Mouse (Mus musculus): ENCODE measurements around the gene Dhh. TPM values are rescaled to one million over a fixed set of nuclear protein-coding genes. Genes with fewer than 3 reads are reported as not detected.

The Dhh gene
- polyA plus RNA-seq (2021; fragmentation: Nextera tagmentation): 0.10 and 0.11 TPM in 2 replicates
- long read RNA-seq, experiment 1: 0 reads
- long read RNA-seq, experiment 2: 0 reads

GRCm38 (mm10) chr15:98897928-98898800 is at the start of gene Dhh:
Gene Dhh (minus strand): TSS chr15:98898540.

GRCm38 (mm10) chr15:98934217-98934839 is 36.0 kb upstream of the Dhh start, which contains the start of gene Tuba1b:
Gene Tuba1b (minus strand): TSS chr15:98934565.

GRCm38 (mm10) chr15:98917538-98918498 is 19.5 kb upstream of the Dhh start, which contains the start of gene Lmbr1l:
Gene Lmbr1l (minus strand): TSS chr15:98918231.

GRCm38 (mm10) chr15:98893940-98894745 is 4.2 kb downstream of the Dhh start, which contains the start of gene Rhebl1:
Gene Rhebl1 (minus strand): TSS chr15:98894540.

GRCm38 (mm10) chr15:98871070-98871915 is 27.0 kb downstream of the Dhh start, which contains the start of gene Kmt2d:
Gene Kmt2d (minus strand): TSS chr15:98871204.

Other genes starting within 250 kb of the Dhh start
- 21.4 and 22.1 TPM in 2 replicates for gene Ddx23, start 235.6 kb downstream of the Dhh start, polyA plus RNA-seq (2021; fragmentation: Nextera tagmentation)
- gene Rnd1, start 221.1 kb downstream of the Dhh start, polyA plus RNA-seq (2021; fragmentation: Nextera tagmentation): 18.2 and 20.5 TPM in 2 replicates
- gene Ccdc65, start 190.3 kb downstream of the Dhh start, polyA plus RNA-seq (2021; fragmentation: Nextera tagmentation): 8.6 and 9.4 TPM in 2 replicates
- gene Fkbp11, start 170.3 kb downstream of the Dhh start, polyA plus RNA-seq (2021; fragmentation: Nextera tagmentation): 3.7 and 4.3 TPM in 2 replicates
- gene Arf3, start 135.3 kb downstream of the Dhh start, polyA plus RNA-seq (2021; fragmentation: Nextera tagmentation): 83.7 and 260 TPM in 2 replicates
- 0.10 TPM in 1 of 2 replicates, not detected in the other for gene Wnt10b, start 120.4 kb downstream of the Dhh start, polyA plus RNA-seq (2021; fragmentation: Nextera tagmentation)
- 0.93 and 1.6 TPM in 2 replicates for gene Wnt1, start 108.7 kb downstream of the Dhh start, polyA plus RNA-seq (2021; fragmentation: Nextera tagmentation)
- 59.9 and 75.6 TPM in 2 replicates for gene Ddn, start 89.0 kb downstream of the Dhh start, polyA plus RNA-seq (2021; fragmentation: Nextera tagmentation)
- gene Prkag1, start 67.0 kb downstream of the Dhh start, polyA plus RNA-seq (2021; fragmentation: Nextera tagmentation): 67.4 and 70.2 TPM in 2 replicates
- 9.8 and 13.0 TPM in 2 replicates for gene Kmt2d, start 27.3 kb downstream of the Dhh start, polyA plus RNA-seq (2021; fragmentation: Nextera tagmentation)
- gene Rhebl1, start 4.0 kb downstream of the Dhh start, polyA plus RNA-seq (2021; fragmentation: Nextera tagmentation): 9.0 and 9.2 TPM in 2 replicates
- 1.4 and 1.8 TPM in 2 replicates for gene Lmbr1l, start 19.7 kb upstream of the Dhh start, polyA plus RNA-seq (2021; fragmentation: Nextera tagmentation)
- gene Tuba1b, start 36.0 kb upstream of the Dhh start, polyA plus RNA-seq (2021; fragmentation: Nextera tagmentation): 1,314 and 1,433 TPM in 2 replicates
- gene Gm49450, start 55.0 kb upstream of the Dhh start, polyA plus RNA-seq (2021; fragmentation: Nextera tagmentation): not detected in 2 replicates
- 2,725 and 3,450 TPM in 2 replicates for gene Tuba1a, start 55.2 kb upstream of the Dhh start, polyA plus RNA-seq (2021; fragmentation: Nextera tagmentation)
- gene Tuba1c, start 131.4 kb upstream of the Dhh start, polyA plus RNA-seq (2021; fragmentation: Nextera tagmentation): 2.0 and 2.2 TPM in 2 replicates
- 1.9 and 2.1 TPM in 2 replicates for gene Prph, start 156.6 kb upstream of the Dhh start, polyA plus RNA-seq (2021; fragmentation: Nextera tagmentation)
- 0.09 TPM in 1 of 2 replicates, not detected in the other for gene Troap, start 176.0 kb upstream of the Dhh start, polyA plus RNA-seq (2021; fragmentation: Nextera tagmentation)
- not detected in 2 replicates for gene C1ql4, start 189.3 kb upstream of the Dhh start, polyA plus RNA-seq (2021; fragmentation: Nextera tagmentation)
- gene Dnajc22, start 194.6 kb upstream of the Dhh start, polyA plus RNA-seq (2021; fragmentation: Nextera tagmentation): 0.32 TPM in 1 of 2 replicates, not detected in the other
- gene Spats2, start 227.4 kb upstream of the Dhh start, polyA plus RNA-seq (2021; fragmentation: Nextera tagmentation): 5.8 and 7.5 TPM in 2 replicates